Mouse (Mus musculus): Measurements from ENCODE around the gene Kcnma1.

Kcnma1 gene

GRCm38 (mm10) chr14:23857034-23857433 lies 157.3 kb downstream of the Kcnma1 start:
- no peak for DNase-seq (ENCODE audit: low read depth, low spot score)

GRCm38 (mm10) chr14:23854946-23855345 lies 159.3 kb downstream of the Kcnma1 start:
- no peak for DNase-seq (ENCODE audit: low read depth, low spot score)

GRCm38 (mm10) chr14:23848529-23849141 lies 165.7 kb downstream of the Kcnma1 start:
- DNase-seq (ENCODE audit: low read depth, low spot score), result no peak

- DNase-seq (ENCODE audit: low read depth, low spot score), result no peak
Measured at GRCm38 (mm10) chr14:23846706-23847105, 167.6 kb downstream of the Kcnma1 start.

GRCm38 (mm10) chr14:23842025-23842424 lies 172.3 kb downstream of the Kcnma1 start:
- no peak for DNase-seq (ENCODE audit: low read depth, low spot score)

- DNase-seq (ENCODE audit: low read depth, low spot score), result no peak
Measured at GRCm38 (mm10) chr14:23839613-23840012, 174.7 kb downstream of the Kcnma1 start.

GRCm38 (mm10) chr14:23835387-23836111 lies 178.7 kb downstream of the Kcnma1 start:
- no peak for DNase-seq (ENCODE audit: low read depth, low spot score)

GRCm38 (mm10) chr14:23831284-23831683 lies 183.0 kb downstream of the Kcnma1 start:
- no peak for DNase-seq (ENCODE audit: low read depth, low spot score)

GRCm38 (mm10) chr14:23830316-23830715 lies 184.0 kb downstream of the Kcnma1 start:
- DNase-seq (ENCODE audit: low read depth, low spot score), result no peak

- no peak for DNase-seq (ENCODE audit: low read depth, low spot score)
Measured at GRCm38 (mm10) chr14:23828711-23829320, 185.5 kb downstream of the Kcnma1 start.

GRCm38 (mm10) chr14:23824937-23825336 lies 189.4 kb downstream of the Kcnma1 start:
- DNase-seq (ENCODE audit: low read depth, low spot score), result no peak

- DNase-seq (ENCODE audit: low read depth, low spot score), result no peak
Measured at GRCm38 (mm10) chr14:23824267-23824666, 190.0 kb downstream of the Kcnma1 start.

GRCm38 (mm10) chr14:23817585-23817984 lies 196.7 kb downstream of the Kcnma1 start:
- DNase-seq (ENCODE audit: low read depth, low spot score), result no peak

- DNase-seq (ENCODE audit: low read depth, low spot score), result no peak
Measured at GRCm38 (mm10) chr14:23810081-23810480, 204.2 kb downstream of the Kcnma1 start.

- no peak for DNase-seq (ENCODE audit: low read depth, low spot score)
Measured at GRCm38 (mm10) chr14:23809124-23809523, 205.2 kb downstream of the Kcnma1 start.

- DNase-seq (ENCODE audit: low read depth, low spot score), result no peak
Measured at GRCm38 (mm10) chr14:23806378-23806777, 207.9 kb downstream of the Kcnma1 start.

- no peak for DNase-seq (ENCODE audit: low read depth, low spot score)
Measured at GRCm38 (mm10) chr14:23796878-23797277, 217.4 kb downstream of the Kcnma1 start.

- DNase-seq (ENCODE audit: low read depth, low spot score), result no peak
Measured at GRCm38 (mm10) chr14:23792674-23793073, 221.6 kb downstream of the Kcnma1 start.

GRCm38 (mm10) chr14:23792076-23792475 lies 222.2 kb downstream of the Kcnma1 start:
- DNase-seq (ENCODE audit: low read depth, low spot score), result no peak

- DNase-seq (ENCODE audit: low read depth, low spot score), result no peak
Measured at GRCm38 (mm10) chr14:23791261-23791691, 223.0 kb downstream of the Kcnma1 start.

GRCm38 (mm10) chr14:23786687-23787073 lies 227.6 kb downstream of the Kcnma1 start:
- no peak for DNase-seq (ENCODE audit: low read depth, low spot score)

GRCm38 (mm10) chr14:23785921-23786686 lies 228.2 kb downstream of the Kcnma1 start:
- no peak for DNase-seq (ENCODE audit: low read depth, low spot score)
